Mouse (Mus musculus) hindbrain, embryonic 10.5 days (tissue): ENCODE data around the gene Sipa1l2. TPM values are rescaled to one million over a fixed set of nuclear protein-coding genes. Genes with fewer than 3 reads are reported as not detected.

Experiments
- DNase-seq: peaks from one replicate; pipeline ENCODE4 v3.0.0-alpha.2; 2017; ENCODE audit warnings: low spot score
- H3K27ac ChIP-seq: fragments of 300-500 bp; sonication (generic); 2 replicates; pipeline ENCODE4 v1.5.1; 2016; ENCODE audit warnings: mild to moderate bottlenecking, moderate library complexity
- H3K27me3 ChIP-seq: fragments of 300-500 bp; sonication (generic); 2 replicates; pipeline ENCODE4 v1.6.1; 2016; ENCODE audit warnings: mild to moderate bottlenecking; ENCODE audit not compliant: poor library complexity, insufficient read depth, severe bottlenecking
- H3K36me3 ChIP-seq: fragments of 300-500 bp; sonication (generic); 2 replicates; pipeline ENCODE4 v1.6.1; 2016; ENCODE audit warnings: mild to moderate bottlenecking, moderate library complexity
- H3K4me1 ChIP-seq: fragments of 300-500 bp; sonication (generic); replicated peaks from 2 replicates; pipeline ENCODE4 v1.6.1; 2016; ENCODE audit warnings: mild to moderate bottlenecking
- H3K4me3 ChIP-seq: fragments of 300-500 bp; sonication (generic); 2 replicates; pipeline ENCODE4 v1.5.1; 2016; ENCODE audit warnings: mild to moderate bottlenecking, moderate library complexity
- H3K9me3 ChIP-seq: fragments of 300-500 bp; sonication (generic); 2 replicates; pipeline ENCODE4 v1.6.1; 2016; ENCODE audit warnings: mild to moderate bottlenecking, moderate library complexity
- WGBS: fragments of 180-500 bp; shearing (Covaris S2); methylation state at CpG from one replicate; pipeline ENCODE4 v1.1.7; 2016; 5-methylcytosine and 5-hydroxymethylcytosine counted together
- polyA plus RNA-seq: library from polyadenylated mRNA; unstranded; fragments of >200 nt; fragmentation: Nextera tagmentation; extraction: Ambion mirVana; gene quantifications from 2 replicates; pipeline ENCODE4 v1.2.1, GENCODE M21; 2016

The Sipa1l2 gene
- polyA plus RNA-seq, 1 experiment from 2014 or later: 20.1 TPM

DNA sequence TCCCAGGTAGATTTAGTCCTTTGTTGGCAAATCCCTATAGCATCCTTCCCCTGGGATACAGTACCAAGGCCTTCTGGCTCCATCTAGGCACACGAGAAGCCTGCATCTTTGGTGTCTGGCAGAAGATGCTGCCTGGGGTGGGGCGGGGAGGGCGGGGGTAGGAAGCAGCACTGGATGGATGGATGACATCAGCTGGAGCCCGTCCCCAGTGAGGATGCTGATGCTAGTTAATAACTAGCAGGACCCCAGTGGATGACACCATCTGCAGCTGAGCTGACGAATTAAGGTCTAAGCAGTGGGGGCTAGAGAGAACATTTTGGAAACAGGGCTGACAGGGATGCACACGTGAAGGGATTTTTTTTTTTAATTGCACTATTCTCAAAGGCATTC, 179.1 kb downstream of the Sipa1l2 start:
- Histone ChIP-seq H3K9me3 (no peaks in the 10 kb centered on the region), H3K27ac (peak overlapping the region; percentile 46), H3K36me3 (no peaks in the 10 kb centered on the region), H3K4me3 (no peak overlapping the region), H3K27me3 (no peaks in the 10 kb centered on the region), H3K4me1 (peaks cover 44% of the 10 kb centered on the region)
- WGBS: 77% methylated on average over 6 of the region's 6 CpGs
- no peak for DNase-seq

DNA sequence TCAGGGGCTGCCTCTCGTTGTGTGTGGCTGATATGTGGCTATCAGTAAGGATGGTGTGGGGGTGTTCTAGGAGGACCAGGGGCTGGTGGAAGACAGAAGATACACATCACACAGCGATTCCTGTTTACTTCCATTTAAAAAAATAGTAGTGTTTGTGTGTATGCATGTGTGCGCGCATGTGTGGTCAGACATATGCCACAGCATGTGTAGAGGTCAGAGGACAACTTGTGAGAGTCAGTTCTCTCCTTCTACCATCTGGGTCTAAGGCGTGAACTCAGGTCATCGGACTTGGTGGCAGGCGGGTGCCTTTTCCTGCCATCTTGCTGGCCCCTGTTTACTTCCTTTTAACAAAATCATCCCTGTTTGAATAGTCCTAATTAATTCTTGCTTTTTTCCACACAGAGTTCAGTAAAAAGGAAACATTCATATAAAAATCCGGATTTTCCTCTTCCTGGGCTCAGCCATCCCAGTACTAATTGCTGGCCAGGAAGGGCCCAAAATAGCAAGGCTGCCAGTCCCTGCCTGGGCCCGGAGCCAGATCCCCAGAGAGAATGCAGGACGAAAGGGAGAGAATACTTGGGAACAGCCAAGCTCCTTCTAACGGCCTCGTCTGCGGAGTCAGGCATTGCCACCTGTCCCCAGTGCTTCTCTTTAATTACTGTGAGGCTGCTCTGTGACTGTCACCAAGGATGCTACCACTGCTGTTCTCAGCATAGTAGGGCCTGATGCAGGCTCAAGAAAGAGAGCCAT, 179.7 kb downstream of the Sipa1l2 start:
- peak overlapping the region; percentile 46 for H3K27ac ChIP-seq
- no peaks in the 10 kb centered on the region for H3K9me3 ChIP-seq
- no peak overlapping the region for H3K4me3 ChIP-seq
- H3K36me3 ChIP-seq: no peaks in the 10 kb centered on the region
- DNase-seq: no peak
- 83% methylated on average over 13 of the region's 13 CpGs for WGBS
- no peaks in the 10 kb centered on the region for H3K27me3 ChIP-seq
- H3K4me1 ChIP-seq: peaks cover 49% of the 10 kb centered on the region

- no peak for DNase-seq
- H3K4me3 ChIP-seq: no peak overlapping the region
- peaks cover 52% of the 10 kb centered on the region for H3K4me1 ChIP-seq
- H3K9me3 ChIP-seq: no peaks in the 10 kb centered on the region
- no peak overlapping the region for H3K27ac ChIP-seq
- 85% methylated on average over 5 of the region's 5 CpGs for WGBS
- no peaks in the 10 kb centered on the region for H3K36me3 ChIP-seq
- no peaks in the 10 kb centered on the region for H3K27me3 ChIP-seq
Measured at GRCm38 (mm10) chr8:125389280-125389679, 180.3 kb downstream of the Sipa1l2 start.

GRCm38 (mm10) chr8:125388404-125389180, 181.0 kb downstream of the Sipa1l2 start:
- Histone ChIP-seq H3K36me3 (no peaks in the 10 kb centered on the region), H3K9me3 (no peaks in the 10 kb centered on the region), H3K4me3 (no peak overlapping the region), H3K27me3 (no peaks in the 10 kb centered on the region), H3K4me1 (peaks cover 52% of the 10 kb centered on the region), H3K27ac (no peak overlapping the region)
- WGBS: 76% methylated on average over 13 of the region's 13 CpGs
- DNase-seq: no peak

DNA sequence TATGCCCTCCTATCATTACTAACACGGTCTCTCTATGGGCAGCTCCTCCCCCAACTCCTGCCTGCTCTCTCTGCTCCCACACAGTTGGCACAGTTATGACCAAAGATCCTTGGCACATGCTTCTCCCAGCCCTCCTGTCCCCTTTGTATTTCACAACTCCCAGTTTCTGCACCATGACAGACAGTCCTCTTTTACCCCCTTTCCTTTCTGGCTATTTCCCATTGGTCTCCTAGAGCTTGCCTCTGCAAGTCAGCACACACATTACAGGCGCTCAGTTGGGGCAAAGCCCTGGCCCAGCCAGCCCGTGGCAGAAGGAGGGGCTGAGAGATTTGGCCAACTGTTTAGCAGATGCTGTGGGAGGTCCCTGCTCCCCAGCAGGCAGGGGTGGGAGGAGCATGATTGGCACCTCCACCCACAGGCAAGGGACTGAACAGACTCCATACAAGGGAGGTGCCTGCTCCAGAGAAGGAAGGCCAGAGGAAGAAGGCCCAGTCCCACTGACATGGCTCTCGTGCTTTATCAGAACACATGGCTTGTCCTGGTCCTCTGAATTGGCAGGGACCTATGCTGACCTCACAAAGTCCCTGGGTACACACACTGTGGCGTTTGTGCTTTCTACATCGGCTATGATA, 184.0 kb downstream of the Sipa1l2 start:
- no peaks in the 10 kb centered on the region for H3K36me3 ChIP-seq
- no peaks in the 10 kb centered on the region for H3K9me3 ChIP-seq
- no peak overlapping the region for H3K4me3 ChIP-seq
- 0 out of 2 replicates have a peak, but pooled peaks cover 4% of the 10 kb centered on the region for H3K27me3 ChIP-seq
- 33% methylated on average over 6 of the region's 6 CpGs for WGBS
- H3K27ac ChIP-seq: peak overlapping the region; percentile 72
- peak; percentile 54 for DNase-seq
- H3K4me1 ChIP-seq: peaks cover 48% of the 10 kb centered on the region

DNA sequence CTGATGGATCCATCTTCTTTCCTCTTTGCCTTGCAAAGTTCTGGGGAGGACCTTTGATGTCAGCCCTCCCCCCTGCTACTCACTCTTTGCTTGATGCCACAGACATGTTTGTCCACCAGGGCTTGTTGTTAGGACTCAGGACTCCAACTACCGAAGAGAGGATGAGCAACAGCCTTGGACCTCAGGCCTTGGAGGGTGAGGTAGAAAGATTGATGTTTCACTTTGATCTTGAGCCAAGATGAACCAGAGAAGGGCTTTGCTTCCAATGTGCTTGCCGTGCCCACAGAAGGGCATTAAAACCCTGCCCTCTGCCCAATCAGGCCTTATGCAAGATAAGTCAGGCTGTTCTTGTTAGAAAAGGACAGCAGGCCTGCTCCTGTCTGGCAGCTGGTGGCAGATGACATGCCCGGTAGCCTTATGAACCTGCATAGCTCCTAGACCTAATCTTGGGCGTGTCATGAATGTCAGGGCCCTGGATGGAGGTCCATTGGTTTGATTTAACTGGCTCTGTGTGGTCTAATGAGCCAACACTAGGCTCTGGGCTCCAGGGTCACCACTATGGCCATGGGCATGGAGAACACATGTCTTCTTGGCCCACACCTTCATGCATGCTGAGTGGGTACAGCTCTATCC, 184.9 kb downstream of the Sipa1l2 start:
- 0 out of 2 replicates have a peak, but pooled peaks cover 4% of the 10 kb centered on the region for H3K27me3 ChIP-seq
- H3K27ac ChIP-seq: peak overlapping the region; percentile 3; the same call in 1 of the 2 replicates
- no peaks in the 10 kb centered on the region for H3K36me3 ChIP-seq
- DNase-seq: no peak
- no peaks in the 10 kb centered on the region for H3K9me3 ChIP-seq
- WGBS: 91% methylated on average over 4 of the region's 4 CpGs
- H3K4me3 ChIP-seq: no peak overlapping the region
- peaks cover 40% of the 10 kb centered on the region for H3K4me1 ChIP-seq

DNA sequence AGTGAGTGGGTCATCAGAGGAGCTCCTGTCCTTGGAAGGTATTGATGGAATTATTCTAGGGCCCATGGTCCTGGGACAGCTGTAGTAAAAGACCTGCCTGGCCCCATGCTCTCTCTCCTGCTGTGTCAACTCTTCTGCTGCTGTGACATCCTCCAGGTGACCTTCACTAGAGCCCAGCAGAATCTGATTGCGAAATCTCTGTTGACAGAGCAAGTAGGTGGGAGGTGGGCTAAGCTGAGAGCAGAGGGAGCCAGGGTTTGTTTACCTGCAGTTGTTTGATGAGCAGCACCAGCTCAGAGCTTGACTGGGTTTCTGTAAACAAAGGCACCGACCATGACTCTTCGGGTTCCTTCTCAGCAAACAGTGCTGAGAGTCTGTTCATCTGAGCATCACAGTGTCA, 187.9 kb downstream of the Sipa1l2 start:
- Histone ChIP-seq H3K4me3 (no peak overlapping the region), H3K27me3 (0 out of 2 replicates have a peak, but pooled peaks cover 4% of the 10 kb centered on the region), H3K4me1 (peaks cover 20% of the 10 kb centered on the region), H3K9me3 (no peaks in the 10 kb centered on the region), H3K27ac (no peak overlapping the region), H3K36me3 (no peaks in the 10 kb centered on the region)
- no peak for DNase-seq
- WGBS: 56% methylated on average over 3 of the region's 3 CpGs

GRCm38 (mm10) chr8:125379939-125380338, 189.7 kb downstream of the Sipa1l2 start:
- Histone ChIP-seq H3K4me1 (peaks cover 3% of the 10 kb centered on the region; the same call in 1 of the 2 replicates), H3K36me3 (no peaks in the 10 kb centered on the region), H3K27ac (no peak overlapping the region), H3K4me3 (no peak overlapping the region), H3K9me3 (no peaks in the 10 kb centered on the region), H3K27me3 (0 out of 2 replicates have a peak, but pooled peaks cover 4% of the 10 kb centered on the region)
- 75% methylated on average over 7 of the region's 7 CpGs for WGBS
- no peak for DNase-seq

DNA sequence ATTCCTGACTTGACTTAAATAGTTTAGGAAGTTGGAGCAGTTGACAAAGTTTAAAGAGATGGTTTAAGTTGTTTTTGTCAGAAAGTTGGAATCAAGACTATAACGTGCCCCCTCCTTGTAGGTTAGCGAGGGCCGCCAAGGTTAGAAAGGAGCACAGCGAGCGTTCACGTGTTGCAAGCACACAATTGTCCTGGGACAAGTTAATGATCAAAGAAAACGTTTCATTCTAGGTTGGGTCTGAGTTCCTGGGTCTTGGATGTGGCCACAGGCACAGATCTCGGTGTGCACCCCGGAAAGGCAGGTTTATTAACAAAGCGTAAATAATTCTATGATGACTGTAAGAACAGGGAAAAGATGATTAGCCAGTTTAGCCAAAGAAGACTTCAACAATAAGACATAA, 190.5 kb downstream of the Sipa1l2 start:
- DNase-seq: no peak
- Histone ChIP-seq H3K27me3 (0 out of 2 replicates have a peak, but pooled peaks cover 4% of the 10 kb centered on the region), H3K4me3 (no peak overlapping the region), H3K4me1 (no peaks in the 10 kb centered on the region), H3K27ac (no peak overlapping the region), H3K9me3 (no peaks in the 10 kb centered on the region), H3K36me3 (no peaks in the 10 kb centered on the region)
- WGBS: 77% methylated on average over 10 of the region's 10 CpGs

- Histone ChIP-seq H3K36me3 (no peaks in the 10 kb centered on the region), H3K9me3 (no peaks in the 10 kb centered on the region), H3K27me3 (0 out of 2 replicates have a peak, but pooled peaks cover 3% of the 10 kb centered on the region), H3K4me3 (no peak overlapping the region), H3K27ac (no peak overlapping the region), H3K4me1 (no peaks in the 10 kb centered on the region)
- WGBS: 87% methylated on average over 3 of the region's 3 CpGs
- no peak for DNase-seq
Measured at GRCm38 (mm10) chr8:125377704-125378103, 191.9 kb downstream of the Sipa1l2 start.

DNA sequence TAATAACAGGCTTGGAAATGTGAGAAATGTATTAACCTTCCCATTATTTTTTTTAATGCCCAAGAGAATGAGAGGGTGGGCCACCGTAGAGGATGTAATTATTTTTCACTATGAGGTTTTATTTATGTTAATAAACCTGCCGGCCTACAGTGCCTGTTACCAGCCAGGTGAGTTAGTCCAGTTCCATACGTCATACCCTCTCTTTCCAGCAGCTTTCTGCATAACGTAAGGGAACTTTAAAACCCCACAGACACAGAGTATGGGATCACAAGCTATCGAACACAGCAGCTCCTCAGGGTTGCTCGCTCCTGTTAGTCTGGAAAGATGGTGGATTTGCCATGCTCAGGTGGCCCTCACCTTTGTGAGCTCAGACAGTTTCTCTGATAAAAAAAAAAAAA, 193.2 kb downstream of the Sipa1l2 start:
- Histone ChIP-seq H3K36me3 (no peaks in the 10 kb centered on the region), H3K9me3 (no peaks in the 10 kb centered on the region), H3K4me1 (no peaks in the 10 kb centered on the region), H3K27me3 (no peaks in the 10 kb centered on the region), H3K4me3 (no peak overlapping the region), H3K27ac (no peak overlapping the region)
- DNase-seq: no peak
- WGBS: 88% methylated on average over 6 of the region's 6 CpGs

DNA sequence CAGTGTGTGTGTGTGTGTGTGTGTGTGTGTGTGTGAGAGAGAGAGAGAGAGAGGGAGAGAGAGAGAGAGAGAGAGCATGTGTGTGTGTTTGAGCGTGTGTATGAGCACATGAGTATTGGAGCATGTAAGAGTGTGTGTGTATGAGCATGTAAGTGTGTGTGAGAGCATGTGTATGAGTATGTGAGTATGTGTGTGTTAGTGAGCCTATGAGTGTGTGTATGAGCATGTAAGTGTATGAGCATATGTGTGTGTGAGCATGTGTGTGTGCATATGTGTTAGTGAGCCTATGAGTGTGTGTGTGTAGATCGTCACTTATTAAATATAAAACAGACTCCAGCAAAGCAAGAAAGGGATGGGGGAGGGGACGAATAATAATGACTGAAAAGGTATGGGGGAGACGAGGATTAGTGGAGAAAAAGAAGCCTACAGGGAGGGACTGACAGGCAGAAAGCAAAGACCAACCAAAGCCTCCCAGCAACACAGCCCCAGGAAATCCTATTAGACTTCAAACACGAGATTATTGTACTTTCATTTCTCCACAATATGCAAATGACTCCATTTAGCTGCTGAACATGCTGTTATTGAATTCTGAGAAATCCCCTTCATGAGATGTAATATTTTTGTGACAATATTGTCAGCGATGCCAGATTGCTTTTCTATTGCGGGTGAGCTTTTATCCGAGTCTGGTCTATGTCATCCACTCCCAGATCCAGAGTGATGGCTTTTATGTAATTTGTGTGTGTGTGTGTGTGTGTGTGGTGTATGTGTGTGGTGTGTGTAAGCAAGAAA, 193.8 kb downstream of the Sipa1l2 start:
- WGBS: 71% methylated on average over 8 of the region's 8 CpGs
- no peak for DNase-seq
- H3K4me1 ChIP-seq: no peaks in the 10 kb centered on the region
- H3K27ac ChIP-seq: no peak overlapping the region
- H3K27me3 ChIP-seq: no peaks in the 10 kb centered on the region
- no peak overlapping the region for H3K4me3 ChIP-seq
- H3K9me3 ChIP-seq: no peaks in the 10 kb centered on the region
- no peaks in the 10 kb centered on the region for H3K36me3 ChIP-seq
